Mouse (Mus musculus) limb, embryonic 14.5 days (tissue): ENCODE measurements at regions not wholly inside any gene's neighbourhood (a gene's known extent, or its start where the extent isn't known, plus 50 kb on each side); places are given as distances from the start of the nearest gene placed in this dataset.

Experiments used
- ATAC-seq: fragments of 200-750 bp; cut with Nextera tagmentation; 2 replicates; pipeline ENCODE4 v1.8.0; 2017; ENCODE audit warnings: low read depth, moderate number of reproducible peaks, moderate TSS enrichment; ENCODE audit not compliant: low FRiP score
- DNase-seq: peaks from one replicate; pipeline ENCODE4 v3.0.0-alpha.2; 2015; ENCODE audit warnings: low spot score
- H3K27ac ChIP-seq: fragments of 300-500 bp; sonication (generic); replicated peaks from 2 replicates; pipeline ENCODE4 v1.5.1; 2014; ENCODE audit warnings: low read depth, mild to moderate bottlenecking, low read length, moderate library complexity, mixed read lengths
- H3K27me3 ChIP-seq: fragments of 300-500 bp; sonication (generic); 2 replicates; pipeline ENCODE4 v1.6.1; 2014; ENCODE audit warnings: low read length, mixed read lengths; ENCODE audit not compliant: control insufficient read depth, insufficient read depth
- H3K36me3 ChIP-seq: fragments of 300-500 bp; sonication (generic); 2 replicates; pipeline ENCODE4 v1.6.1; 2014; ENCODE audit warnings: mild to moderate bottlenecking, low read length, moderate library complexity, mixed read lengths; ENCODE audit not compliant: control insufficient read depth, insufficient read depth
- H3K4me1 ChIP-seq: fragments of 300-500 bp; sonication (generic); 2 replicates; pipeline ENCODE4 v1.6.1; 2014; ENCODE audit warnings: antibody characterized with exemption, low read length, mixed read lengths; ENCODE audit not compliant: control insufficient read depth, insufficient read depth
- H3K4me2 ChIP-seq: fragments of 300-500 bp; sonication (generic); replicated peaks from 2 replicates; pipeline ENCODE4 v1.6.1; 2014; ENCODE audit warnings: low read depth, mild to moderate bottlenecking, low read length, moderate library complexity; ENCODE audit not compliant: severe bottlenecking
- H3K4me3 ChIP-seq: fragments of 300-500 bp; sonication (generic); replicated peaks from 2 replicates; pipeline ENCODE4 v1.5.1; 2014; ENCODE audit warnings: low read length
- H3K9ac ChIP-seq: fragments of 300-500 bp; sonication (generic); 2 replicates; pipeline ENCODE4 v1.6.1; 2014; ENCODE audit warnings: mild to moderate bottlenecking, low read depth, low read length, moderate library complexity; ENCODE audit not compliant: severe bottlenecking
- H3K9me3 ChIP-seq: fragments of 300-500 bp; sonication (generic); 2 replicates; pipeline ENCODE4 v1.6.1; 2016; ENCODE audit warnings: low read length; ENCODE audit not compliant: control insufficient read depth
- POLR2A ChIP-seq: fragments of 200-500 bp; IDR thresholded peaks from 2 replicates; pipeline ENCODE4 v1.8.0; 2012; ENCODE audit warnings: inconsistent platforms, mild to moderate bottlenecking, moderate library complexity, borderline replicate concordance; ENCODE audit not compliant: insufficient read depth, insufficient read length; ENCODE audit errors: extremely low read depth
- WGBS: fragments of 180-500 bp; shearing (Covaris S2); extraction: QIAGEN DNeasy Blood & Tissue Kit; methylation state at CpG from one replicate; pipeline ENCODE4 v1.1.7; 2014; 5-methylcytosine and 5-hydroxymethylcytosine counted together

DNA sequence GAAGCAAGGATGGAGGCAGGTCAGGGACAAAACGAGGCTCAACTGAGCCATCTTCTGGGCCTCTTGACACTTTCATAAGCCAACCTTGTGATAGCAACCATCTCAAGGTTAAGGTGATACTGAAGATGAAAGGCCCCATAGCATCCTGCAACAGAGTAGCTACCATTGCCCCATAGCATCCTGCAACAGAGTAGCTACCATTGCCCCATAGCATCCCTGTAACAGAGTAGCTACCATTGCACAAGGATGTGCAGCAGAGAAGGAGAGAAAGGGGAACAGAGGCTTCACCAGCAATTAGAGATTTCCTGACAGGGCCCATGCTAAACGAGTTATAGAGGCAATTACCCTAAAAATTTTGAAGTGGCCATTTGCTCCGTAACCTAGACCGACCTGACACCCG is 163.2 kb downstream of the Lmo4 start:
- ATAC-seq = no peak
- Histone ChIP-seq H3K36me3 (no peaks in the 10 kb centered on the region), H3K4me3 (no peak overlapping the region), H3K27me3 (no peaks in the 10 kb centered on the region), H3K27ac (no peak overlapping the region), H3K4me1 (no peaks in the 10 kb centered on the region), H3K9me3 (no peaks in the 10 kb centered on the region), H3K4me2 (no peak overlapping the region), H3K9ac (no peak overlapping the region)
- no peak for DNase-seq
- 48% methylated on average over 5 of the region's 5 CpGs for WGBS
- no peak for TF ChIP-seq POLR2A

DNA sequence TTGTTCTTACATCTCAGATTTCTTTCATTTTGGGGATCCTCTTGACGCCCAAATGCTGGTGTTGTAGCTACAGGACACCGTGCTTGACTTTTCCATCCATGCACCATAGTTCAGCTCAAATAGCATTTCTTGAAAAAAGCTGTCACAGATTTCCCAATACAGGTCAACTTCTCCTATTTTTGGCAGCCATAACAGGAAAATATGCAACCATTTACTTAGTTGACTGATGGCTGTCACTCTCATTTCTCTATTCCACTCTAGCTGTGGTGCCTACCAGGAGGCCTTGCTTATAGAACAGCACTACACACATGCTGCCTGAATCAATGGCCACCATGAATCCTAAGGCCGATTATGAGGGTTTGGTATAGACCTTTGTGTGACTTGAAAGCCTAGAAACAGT is 165.5 kb downstream of the Lmo4 start:
- Histone ChIP-seq H3K4me3 (no peak overlapping the region), H3K36me3 (no peaks in the 10 kb centered on the region), H3K9me3 (no peaks in the 10 kb centered on the region), H3K4me2 (no peak overlapping the region), H3K4me1 (no peaks in the 10 kb centered on the region), H3K27ac (no peak overlapping the region), H3K27me3 (no peaks in the 10 kb centered on the region), H3K9ac (no peak overlapping the region)
- TF ChIP-seq POLR2A = no peak
- WGBS = 80% methylated on average over 3 of the region's 3 CpGs
- ATAC-seq (no peak), DNase-seq (no peak)

DNA sequence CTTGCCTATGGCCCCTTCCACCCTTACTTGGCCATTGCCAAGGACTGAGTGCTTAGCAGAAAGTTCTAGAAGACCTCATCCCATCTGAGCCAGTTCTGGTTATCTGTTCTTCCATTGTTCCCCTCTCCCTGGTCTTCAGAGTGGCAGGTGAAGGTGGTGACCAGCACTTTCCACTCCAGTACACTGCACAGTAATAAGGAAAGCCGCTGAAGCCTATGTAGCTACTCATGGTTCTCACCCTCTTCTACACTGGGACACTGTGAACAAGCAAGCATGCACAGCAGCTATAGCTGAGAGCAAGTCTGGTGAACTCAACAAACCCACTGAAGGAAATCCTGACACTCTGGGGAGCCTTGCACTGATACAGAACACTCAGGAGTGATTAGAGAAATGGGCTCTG is 175.4 kb downstream of the Lmo4 start:
- ATAC-seq = no peak
- no peak overlapping the region for H3K27ac ChIP-seq
- no peak overlapping the region for H3K9ac ChIP-seq
- TF ChIP-seq POLR2A = no peak
- no peak overlapping the region for H3K4me2 ChIP-seq
- H3K27me3 ChIP-seq = no peaks in the 10 kb centered on the region
- DNase-seq = no peak
- no peak overlapping the region for H3K4me3 ChIP-seq
- H3K9me3 ChIP-seq = no peaks in the 10 kb centered on the region
- no peaks in the 10 kb centered on the region for H3K36me3 ChIP-seq
- WGBS = 92% methylated on average over 1 of the region's 1 CpGs
- H3K4me1 ChIP-seq = no peaks in the 10 kb centered on the region

DNA sequence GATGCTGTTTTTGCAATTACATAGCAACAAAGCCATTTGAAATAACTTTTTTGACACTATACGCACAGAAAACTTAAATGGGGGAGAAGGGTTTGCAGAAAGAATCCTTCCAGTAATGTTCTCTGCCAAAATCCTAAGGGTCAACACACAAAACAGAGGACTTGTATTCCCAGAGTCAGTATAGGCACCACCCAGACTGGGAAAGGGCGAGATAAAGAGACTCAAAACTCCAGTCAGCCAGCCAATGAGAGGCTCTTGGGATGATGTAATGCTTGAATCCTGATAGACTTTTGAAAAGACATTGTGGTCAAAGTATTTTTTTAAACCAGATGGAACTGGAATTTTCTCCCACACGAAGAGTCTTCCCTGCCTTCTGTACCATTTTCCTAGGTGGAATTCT is 175.9 kb downstream of the Lmo4 start:
- no peak overlapping the region for H3K9ac ChIP-seq
- H3K36me3 ChIP-seq = no peaks in the 10 kb centered on the region
- no peaks in the 10 kb centered on the region for H3K27me3 ChIP-seq
- no peak overlapping the region for H3K27ac ChIP-seq
- no peak overlapping the region for H3K4me2 ChIP-seq
- ATAC-seq (no peak), DNase-seq (no peak)
- H3K4me1 ChIP-seq = no peaks in the 10 kb centered on the region
- TF ChIP-seq POLR2A = no peak
- H3K4me3 ChIP-seq = no peak overlapping the region
- 77% methylated on average over 3 of the region's 3 CpGs for WGBS
- H3K9me3 ChIP-seq = no peaks in the 10 kb centered on the region

DNA sequence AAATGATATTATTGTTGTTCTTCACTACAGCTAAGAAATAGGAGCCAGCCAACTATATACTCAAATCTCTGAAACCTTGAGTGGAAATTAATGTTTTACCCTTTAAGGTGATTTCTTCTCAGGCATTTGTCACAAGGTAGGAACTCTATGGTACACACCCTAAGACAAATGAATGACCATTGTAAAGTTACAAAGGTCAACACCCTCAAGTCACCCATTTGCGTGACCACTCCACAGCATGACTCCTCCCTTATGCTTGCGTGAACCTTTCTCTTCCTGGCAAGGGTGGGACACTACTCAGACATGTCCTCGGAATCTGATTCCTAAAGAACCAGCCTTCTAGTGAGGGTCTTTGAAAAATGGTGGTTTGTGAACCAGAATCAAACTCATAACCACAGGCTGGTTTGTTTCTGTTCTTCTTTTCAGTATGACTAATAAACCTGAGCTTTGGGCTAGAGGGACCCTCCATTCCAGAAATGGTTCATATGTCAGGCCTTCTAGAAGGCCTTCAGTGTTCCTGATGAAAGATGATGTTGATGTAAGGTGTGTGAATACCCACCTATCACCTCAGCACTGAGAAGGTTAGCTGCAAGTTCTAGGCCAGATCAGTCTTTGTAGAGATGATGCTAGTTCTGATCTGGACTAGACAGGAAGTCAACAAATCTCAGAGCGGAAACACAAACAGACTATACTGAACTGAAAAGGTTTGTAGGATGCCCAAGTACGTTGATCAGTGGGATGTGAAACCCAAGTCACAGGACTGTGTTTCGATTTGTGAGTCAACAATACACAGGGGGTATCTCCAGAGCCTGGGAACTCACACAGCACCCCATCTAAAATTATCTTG is 177.7 kb downstream of the Lmo4 start:
- no peak for DNase-seq
- WGBS = 91% methylated on average over 6 of the region's 6 CpGs
- Histone ChIP-seq H3K27me3 (no peaks in the 10 kb centered on the region), H3K36me3 (no peaks in the 10 kb centered on the region), H3K9ac (no peak overlapping the region), H3K4me1 (no peaks in the 10 kb centered on the region), H3K27ac (no peak overlapping the region), H3K4me2 (no peak overlapping the region), H3K4me3 (no peak overlapping the region), H3K9me3 (no peaks in the 10 kb centered on the region)
- no peak for ATAC-seq
- TF ChIP-seq POLR2A = no peak
